Mouse (Mus musculus): ENCODE data around the gene Begain. TPM values are rescaled to one million over a fixed set of nuclear protein-coding genes. Genes with fewer than 3 reads are reported as not detected.

Begain gene
- total and polyA plus RNA-seq, 3 experiments: 0.08 to 0.74 (median 0.23) TPM

DNA sequence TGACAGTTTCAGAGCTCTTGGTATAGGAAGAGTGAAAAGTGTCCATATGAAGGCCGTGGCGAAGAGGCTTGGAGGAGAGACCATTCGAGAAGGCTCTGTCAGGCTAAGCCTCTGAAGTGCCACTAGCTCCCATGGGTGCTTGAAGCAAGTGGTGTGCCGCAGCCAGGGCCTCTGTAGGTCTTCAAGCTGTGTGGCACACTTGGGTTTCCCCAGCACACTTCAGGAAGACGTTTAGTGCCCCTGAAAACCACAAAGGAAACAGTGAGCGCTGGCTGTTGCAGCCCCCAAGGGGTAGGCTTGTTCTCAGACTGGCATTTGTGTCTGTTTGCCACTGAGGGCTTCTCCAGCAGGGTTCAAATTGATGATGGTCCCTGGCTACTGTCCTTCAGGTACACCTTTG lies 84.5 kb downstream of the Begain start:
- H3K27me3 ChIP-seq (ENCODE audit: control insufficient read depth, insufficient read depth, low read length): no peaks in the 10 kb centered on the region
- no peak overlapping the region for H3K9ac ChIP-seq (ENCODE audit: low read depth, low read length)
- WGBS: 90% methylated on average over 6 of the region's 6 CpGs
- no peak overlapping the region for H3K4me3 ChIP-seq
- TF ChIP-seq POLR2A (IDR thresholded peaks at IDR 0.05; ENCODE audit: insufficient read depth, low read depth, low read length) (no peak), CTCF (IDR thresholded peaks at IDR 0.05) (no peak), EP300 (IDR thresholded peaks at IDR 0.05; ENCODE audit: insufficient read depth, low read depth, low read length) (no peak)
- DNase-seq: no peak
- intact Hi-C loops (cut with DNase I): no loop called here
- H3K27ac ChIP-seq: no peak overlapping the region
- no peaks in the 10 kb centered on the region for H3K36me3 ChIP-seq (ENCODE audit: control insufficient read depth, insufficient read depth, low read length)
- H3K4me1 ChIP-seq (ENCODE audit: control insufficient read depth, insufficient read depth, low read length): no peaks in the 10 kb centered on the region
- H3K79me2 ChIP-seq (replicated peaks; ENCODE audit: control insufficient read depth, insufficient read depth, low read length): no peaks in the 10 kb centered on the region

DNA sequence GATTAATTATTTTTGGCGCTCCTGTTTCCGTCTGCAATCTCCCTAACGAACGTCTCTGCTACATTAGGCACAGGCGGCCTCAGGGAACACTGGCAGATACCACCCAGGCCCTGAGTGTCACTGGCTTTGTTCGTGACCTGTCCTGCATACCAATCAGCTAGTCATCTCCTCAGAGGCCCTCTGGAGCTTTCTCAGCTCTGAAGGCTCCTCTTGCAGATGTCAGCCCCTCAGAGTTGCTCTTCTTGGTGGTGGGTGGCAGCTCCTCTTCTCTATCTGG lies 85.4 kb downstream of the Begain start:
- no peaks in the 10 kb centered on the region for H3K36me3 ChIP-seq (ENCODE audit: control insufficient read depth, insufficient read depth, low read length)
- TF ChIP-seq POLR2A (IDR thresholded peaks at IDR 0.05; ENCODE audit: insufficient read depth, low read depth, low read length) (no peak), EP300 (IDR thresholded peaks at IDR 0.05; ENCODE audit: insufficient read depth, low read depth, low read length) (no peak), CTCF (IDR thresholded peaks at IDR 0.05) (no peak)
- H3K27ac ChIP-seq: no peak overlapping the region
- H3K79me2 ChIP-seq (replicated peaks; ENCODE audit: control insufficient read depth, insufficient read depth, low read length): no peaks in the 10 kb centered on the region
- WGBS: 75% methylated on average over 6 of the region's 6 CpGs
- no peaks in the 10 kb centered on the region for H3K4me1 ChIP-seq (ENCODE audit: control insufficient read depth, insufficient read depth, low read length)
- DNase-seq: no peak
- no peak overlapping the region for H3K9ac ChIP-seq (ENCODE audit: low read depth, low read length)
- H3K27me3 ChIP-seq (ENCODE audit: control insufficient read depth, insufficient read depth, low read length): no peaks in the 10 kb centered on the region
- no peak overlapping the region for H3K4me3 ChIP-seq
- intact Hi-C loops (cut with DNase I): no loop called here

Other genes with a start within 250 kb of the Begain start
- gene Slc25a29, start 232.3 kb downstream of the Begain start, total RNA-seq (2021): 10 to 100 TPM in 1 of 2 experiments, 1 to 10 TPM in 1; 8.0 to 16.8 TPM
- gene Slc25a29, start 232.3 kb downstream of the Begain start, polyA plus RNA-seq (2012; rRNA removed): 14.2 and 17.3 TPM in 2 replicates
- gene Slc25a47, start 232.2 kb downstream of the Begain start, total RNA-seq (2021): 1 to 10 TPM; 6.5 to 7.1 TPM
- gene Slc25a47, start 232.2 kb downstream of the Begain start, polyA plus RNA-seq (2012; rRNA removed): 10.5 and 15.0 TPM in 2 replicates
- 1 to 10 TPM; 3.5 to 4.9 TPM for gene Wdr25, start 174.6 kb downstream of the Begain start, total RNA-seq (2021)
- 9.5 and 14.4 TPM in 2 replicates for gene Wdr25, start 174.6 kb downstream of the Begain start, polyA plus RNA-seq (2012; rRNA removed)
- 10 to 100 TPM; 29.8 to 42.4 TPM for gene Wars, start 174.0 kb downstream of the Begain start, total RNA-seq (2021)
- gene Wars, start 174.0 kb downstream of the Begain start, polyA plus RNA-seq (2012; rRNA removed): 43.6 and 60.2 TPM in 2 replicates